Mouse (Mus musculus) liver, postnatal 0 days (tissue): Measurements from ENCODE around the gene Ggn. TPM values are rescaled to one million over a fixed set of nuclear protein-coding genes. Genes with fewer than 3 reads are reported as not detected.

Source experiments
- ATAC-seq: fragments of 200-750 bp; cut with Nextera tagmentation; 2 replicates; pipeline ENCODE4 v1.8.0; 2017; ENCODE audit warnings: mild to moderate bottlenecking, moderate library complexity
- DNase-seq: peaks from one replicate; pipeline ENCODE4 v3.0.0-alpha.2; 2016
- H3K27ac ChIP-seq: fragments of 300-500 bp; sonication (generic); 2 replicates; pipeline ENCODE4 v1.5.1; 2014; ENCODE audit warnings: antibody characterized with exemption, moderate library complexity, mild to moderate bottlenecking, low read depth
- H3K27me3 ChIP-seq: fragments of 300-500 bp; sonication (generic); 2 replicates; pipeline ENCODE4 v1.6.1; 2014; ENCODE audit warnings: low read length, control low read depth, mixed read lengths; ENCODE audit not compliant: insufficient read depth
- H3K36me3 ChIP-seq: fragments of 300-500 bp; sonication (generic); replicated peaks from 2 replicates; pipeline ENCODE4 v1.6.1; 2014; ENCODE audit warnings: mild to moderate bottlenecking, control low read depth, low read length, moderate library complexity, mixed read lengths; ENCODE audit not compliant: insufficient read depth
- H3K4me1 ChIP-seq: fragments of 300-500 bp; sonication (generic); 2 replicates; pipeline ENCODE4 v1.6.1; 2014; ENCODE audit warnings: antibody characterized with exemption, mild to moderate bottlenecking, control low read depth; ENCODE audit not compliant: insufficient read depth
- H3K4me2 ChIP-seq: fragments of 300-500 bp; sonication (generic); 2 replicates; pipeline ENCODE4 v1.6.1; 2014; ENCODE audit warnings: low read depth, mild to moderate bottlenecking, low read length, moderate library complexity, mixed read lengths
- H3K4me3 ChIP-seq: fragments of 300-500 bp; sonication (generic); 2 replicates; pipeline ENCODE4 v1.5.1; 2014; ENCODE audit warnings: low read depth, low read length
- H3K9ac ChIP-seq: fragments of 300-500 bp; sonication (generic); replicated peaks from 2 replicates; pipeline ENCODE4 v1.6.1; 2014; ENCODE audit warnings: mild to moderate bottlenecking, moderate library complexity
- H3K9me3 ChIP-seq: fragments of 300-500 bp; sonication (generic); 2 replicates; pipeline ENCODE4 v1.6.1; 2016; ENCODE audit warnings: mild to moderate bottlenecking, control low read depth, low read length, mixed read lengths
- CTCF ChIP-seq: sonication (generic); IDR thresholded peaks from 2 replicates; pipeline ENCODE4 v1.5.1; 2016; ENCODE audit warnings: antibody characterized with exemption, low read depth
- EP300 ChIP-seq: IDR thresholded peaks from 2 replicates; pipeline ENCODE4 v1.6.1; 2016; ENCODE audit warnings: antibody characterized with exemption, low read depth, mild to moderate bottlenecking
- WGBS: fragments of 180-500 bp; shearing (Covaris S2); extraction: QIAGEN DNeasy Blood & Tissue Kit; methylation state at CpG from one replicate; pipeline ENCODE4 v1.1.7; 2014; ENCODE audit not compliant: insufficient replicate concordance; 5-methylcytosine and 5-hydroxymethylcytosine counted together
- polyA plus RNA-seq: library from polyadenylated mRNA; unstranded; fragments of >200 nt; fragmentation: Nextera tagmentation; extraction: Ambion mirVana; gene quantifications from 2 replicates; pipeline ENCODE4 v1.2.1, GENCODE M21; 2015

The Ggn gene
- not detected in 2 replicates for polyA plus RNA-seq

GRCm38 (mm10) chr7:29170066-29170754, at the start of gene Ggn, which contains the start of gene Spred3:
Gene Ggn (plus strand): TSS chr7:29170210.
Gene Spred3 (minus strand): TSS chr7:29170411.
- H3K4me1 ChIP-seq = peaks cover 27% of the 10 kb centered on the region
- WGBS = under 1% methylated on average over 30 of the region's 30 CpGs
- DNase-seq = peak; percentile 75
- H3K27ac ChIP-seq = no peak within 1 kb of the TSS
- peak within 1 kb of the TSS; percentile 46 for H3K9ac ChIP-seq
- ATAC-seq = peak; percentile 51
- H3K4me3 ChIP-seq = peak within 1 kb of the TSS; percentile 54
- peaks cover 48% of the 10 kb centered on the region for H3K27me3 ChIP-seq
- TF ChIP-seq EP300 (no peak), CTCF (no peak)
- H3K36me3 ChIP-seq = peaks cover 18% of the 10 kb centered on the region
- peak within 1 kb of the TSS; percentile 84 for H3K4me2 ChIP-seq
- no peaks in the 10 kb centered on the region for H3K9me3 ChIP-seq

- 78% methylated on average over 9 of the region's 9 CpGs for WGBS
- Histone ChIP-seq H3K27me3 (0 out of 2 replicates have a peak, but pooled peaks cover 8% of the 10 kb centered on the region), H3K27ac (no peak overlapping the region), H3K36me3 (no peaks in the 10 kb centered on the region), H3K4me3 (no peak overlapping the region), H3K9me3 (no peaks in the 10 kb centered on the region), H3K4me2 (no peak overlapping the region), H3K4me1 (peaks cover 14% of the 10 kb centered on the region), H3K9ac (no peak overlapping the region)
- DNase-seq (no peak), ATAC-seq (no peak)
- TF ChIP-seq EP300 (no peak), CTCF (no peak)
Measured at GRCm38 (mm10) chr7:29122821-29123220, 47.2 kb upstream of the Ggn start.

GRCm38 (mm10) chr7:29123531-29124358, 46.3 kb upstream of the Ggn start:
- no peak for ATAC-seq

GRCm38 (mm10) chr7:29124970-29125369, 45.0 kb upstream of the Ggn start, which contains the start of gene Ryr1:
Gene Ryr1 (minus strand): TSS chr7:29125179.
- Histone ChIP-seq H3K36me3 (no peaks in the 10 kb centered on the region), H3K9ac (no peak within 1 kb of the TSS; the same call in 1 of the 2 replicates), H3K9me3 (no peaks in the 10 kb centered on the region), H3K27me3 (0 out of 2 replicates have a peak, but pooled peaks cover 8% of the 10 kb centered on the region), H3K4me2 (peak within 1 kb of the TSS; percentile 66), H3K4me3 (peak within 1 kb of the TSS; percentile 14), H3K4me1 (peaks cover 14% of the 10 kb centered on the region), H3K27ac (no peak within 1 kb of the TSS)
- peak; percentile 72 for ATAC-seq
- TF ChIP-seq CTCF (no peak), EP300 (no peak)
- under 1% methylated on average over 16 of the region's 16 CpGs for WGBS
- peak; percentile 78 for DNase-seq

More at GRCm38 (mm10) chr7:29123531-29124358, 46.3 kb upstream of the Ggn start:
- Histone ChIP-seq H3K4me3 (no peak overlapping the region), H3K4me2 (0 out of 2 replicates have a peak overlapping the region, but pooled peaks have one; percentile 6), H3K27ac (no peak overlapping the region), H3K9me3 (no peaks in the 10 kb centered on the region), H3K9ac (no peak overlapping the region), H3K36me3 (no peaks in the 10 kb centered on the region), H3K27me3 (0 out of 2 replicates have a peak, but pooled peaks cover 8% of the 10 kb centered on the region), H3K4me1 (peaks cover 14% of the 10 kb centered on the region)
- DNase-seq = no peak
- no peak for TF ChIP-seq EP300
- no peak for TF ChIP-seq CTCF
- 44% methylated on average over 5 of the region's 5 CpGs for WGBS

- TF ChIP-seq CTCF (peak; percentile 79), EP300 (no peak)
- Histone ChIP-seq H3K9ac (no peak overlapping the region), H3K4me1 (peaks cover 14% of the 10 kb centered on the region), H3K27ac (no peak overlapping the region), H3K4me3 (no peak overlapping the region), H3K4me2 (no peak overlapping the region), H3K36me3 (no peaks in the 10 kb centered on the region), H3K9me3 (no peaks in the 10 kb centered on the region), H3K27me3 (0 out of 2 replicates have a peak, but pooled peaks cover 8% of the 10 kb centered on the region)
- ATAC-seq = peak; percentile 51
- 14% methylated on average over 7 of the region's 7 CpGs for WGBS
- DNase-seq = peak; percentile 75
Measured at GRCm38 (mm10) chr7:29126173-29126915, 43.7 kb upstream of the Ggn start.
